Mouse (Mus musculus): Measurements from ENCODE around the gene Plcb4.

GRCm38 (mm10) chr2:135614651-135615261, 44.1 kb upstream of the Plcb4 start:
- TF ChIP-seq CTCF (conservative IDR thresholded peaks at IDR 0.05 in 1 of 2, IDR thresholded peaks at IDR 0.05 in 1 of 2; ENCODE audit: low read depth in 2 of 2, low read length in 2 of 2) (no peak), NELFE (IDR thresholded peaks at IDR 0.05; ENCODE audit: low read depth, low read length) (no peak), SMC3 (IDR thresholded peaks at IDR 0.05; ENCODE audit: low read depth, low read length) (no peak), E2F4 (IDR thresholded peaks at IDR 0.05; ENCODE audit: insufficient replicate concordance, low read depth, low read length) (no peak), USF1 (IDR thresholded peaks at IDR 0.05; ENCODE audit: low read depth, low read length) (no peak), MAX (IDR thresholded peaks at IDR 0.05; ENCODE audit: low read length) (no peak), MAZ (IDR thresholded peaks at IDR 0.05; ENCODE audit: low read depth, low read length) (no peak), GABPA (IDR thresholded peaks at IDR 0.05; ENCODE audit: insufficient replicate concordance, low read depth, low read length) (no peak), EP300 (IDR thresholded peaks at IDR 0.05; ENCODE audit: low read length) (no peak), POLR2A (IDR thresholded peaks at IDR 0.05; ENCODE audit: low read depth, low read length) (no peak), ETS1 (conservative IDR thresholded peaks at IDR 0.05; ENCODE audit: low read depth, low read length) (no peak), USF2 (conservative IDR thresholded peaks at IDR 0.05; ENCODE audit: low read depth, low read length) (no peak)

Data from CH12.LX (cell line).